Mouse (Mus musculus): ENCODE measurements around the gene Pnrc1.
A peak's percentile ranks its signal among the peaks of the same experiment; 100 is the strongest.

Pnrc1 gene

GRCm38 (mm10) chr4:33270386-33271314 lies 19.3 kb downstream of the Pnrc1 start:
- DNase-seq (ENCODE audit: low read depth, low spot score) = no peak

GRCm38 (mm10) chr4:33264979-33265726 lies 24.8 kb downstream of the Pnrc1 start:
- DNase-seq (ENCODE audit: low read depth, low spot score) = no peak

DNA sequence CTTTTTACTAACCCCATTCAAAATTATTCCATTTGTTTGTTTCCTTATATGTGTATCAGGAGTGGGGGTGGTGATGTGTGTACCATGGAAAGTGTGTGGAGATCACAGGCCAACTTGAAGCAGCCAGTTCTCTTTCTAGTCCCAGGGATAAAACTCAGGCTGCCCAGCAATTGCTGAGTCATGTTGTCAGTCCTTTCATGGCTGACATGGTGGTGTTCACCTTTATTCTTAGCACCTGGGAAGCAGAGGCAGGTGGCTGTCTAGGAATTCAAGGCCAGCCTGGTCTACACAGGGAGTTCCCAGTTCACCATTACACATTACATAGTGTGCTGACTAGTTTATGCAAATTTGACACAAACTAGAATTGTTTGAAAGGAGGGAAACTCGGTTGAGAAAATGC lies 27.1 kb downstream of the Pnrc1 start:
- no peak for DNase-seq (ENCODE audit: low read depth, low spot score)

- DNase-seq (ENCODE audit: low read depth, low spot score) = no peak
Observed at GRCm38 (mm10) chr4:33261311-33261753, 28.6 kb downstream of the Pnrc1 start.

DNA sequence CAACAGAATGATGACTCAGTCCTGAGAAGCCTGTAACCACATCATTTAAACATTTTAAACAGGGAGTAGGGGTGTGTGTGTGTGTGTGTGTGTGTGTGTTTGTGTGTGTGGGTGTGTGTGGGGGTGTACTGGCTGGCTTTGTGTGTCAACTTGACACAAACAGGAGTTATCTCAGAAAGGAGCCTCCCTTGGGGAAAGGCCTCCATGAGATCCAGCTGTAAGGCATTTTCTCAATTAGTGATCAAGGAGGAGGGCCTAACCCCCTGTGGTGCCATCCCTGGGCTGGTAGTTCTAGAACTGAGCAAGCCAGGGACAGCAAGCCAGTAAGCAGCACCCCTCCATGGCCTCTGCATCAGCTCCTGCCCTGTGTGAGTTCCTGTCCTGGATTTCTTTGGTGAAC lies 29.7 kb downstream of the Pnrc1 start:
- no peak for DNase-seq (ENCODE audit: low read depth, low spot score)

GRCm38 (mm10) chr4:33257263-33257964 lies 32.5 kb downstream of the Pnrc1 start:
- DNase-seq (ENCODE audit: low read depth, low spot score) = no peak

- DNase-seq (ENCODE audit: low read depth, low spot score) = no peak
Observed at GRCm38 (mm10) chr4:33254706-33255105, 35.3 kb downstream of the Pnrc1 start.

DNA sequence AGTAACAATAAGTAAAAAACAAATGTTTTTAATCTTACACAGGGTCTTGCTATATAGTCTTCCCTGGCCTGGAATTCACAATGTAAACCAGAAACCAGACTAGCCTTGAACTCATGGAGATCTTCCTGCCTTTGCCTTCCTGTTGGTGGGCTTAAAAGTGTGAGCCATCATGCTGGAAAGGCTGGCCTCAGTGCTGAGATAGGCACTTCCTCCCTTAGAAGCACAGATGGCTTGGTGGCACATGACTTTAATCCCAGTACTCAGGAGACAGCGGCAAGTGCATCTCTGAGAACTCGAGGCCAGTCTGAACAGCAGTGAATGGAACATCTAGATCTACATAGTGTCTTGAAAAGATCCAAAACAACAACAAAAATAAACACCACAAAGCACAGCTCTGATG lies 39.1 kb downstream of the Pnrc1 start:
- no peak for DNase-seq (ENCODE audit: low read depth, low spot score)

DNA sequence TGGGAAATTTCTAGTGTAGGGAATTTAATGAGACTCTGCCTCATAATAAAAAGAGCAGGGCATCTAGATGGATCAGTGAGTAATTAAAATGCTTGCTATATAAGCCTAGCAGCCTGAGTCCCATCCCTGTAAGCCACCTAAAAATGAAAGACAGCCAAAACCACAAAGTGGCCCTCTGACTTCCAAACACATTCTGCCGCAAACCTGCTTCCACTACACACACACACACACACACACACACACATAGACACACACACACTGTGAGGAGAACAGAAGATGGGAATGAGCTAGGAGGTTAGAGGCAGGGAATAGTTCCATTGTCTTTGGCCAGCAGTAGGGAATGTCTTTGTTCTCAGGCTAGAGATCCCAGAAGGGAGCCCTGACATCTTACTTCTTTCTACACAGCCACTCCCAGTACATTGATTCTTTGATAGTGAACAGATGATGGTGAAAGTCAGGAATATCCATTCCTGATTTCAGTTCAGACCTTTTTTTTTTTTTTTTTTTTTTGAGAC lies 40.2 kb downstream of the Pnrc1 start:
- DNase-seq (ENCODE audit: low read depth, low spot score) = no peak

GRCm38 (mm10) chr4:33248915-33249314 lies 41.0 kb downstream of the Pnrc1 start:
- no peak for DNase-seq (ENCODE audit: low read depth, low spot score)

DNA sequence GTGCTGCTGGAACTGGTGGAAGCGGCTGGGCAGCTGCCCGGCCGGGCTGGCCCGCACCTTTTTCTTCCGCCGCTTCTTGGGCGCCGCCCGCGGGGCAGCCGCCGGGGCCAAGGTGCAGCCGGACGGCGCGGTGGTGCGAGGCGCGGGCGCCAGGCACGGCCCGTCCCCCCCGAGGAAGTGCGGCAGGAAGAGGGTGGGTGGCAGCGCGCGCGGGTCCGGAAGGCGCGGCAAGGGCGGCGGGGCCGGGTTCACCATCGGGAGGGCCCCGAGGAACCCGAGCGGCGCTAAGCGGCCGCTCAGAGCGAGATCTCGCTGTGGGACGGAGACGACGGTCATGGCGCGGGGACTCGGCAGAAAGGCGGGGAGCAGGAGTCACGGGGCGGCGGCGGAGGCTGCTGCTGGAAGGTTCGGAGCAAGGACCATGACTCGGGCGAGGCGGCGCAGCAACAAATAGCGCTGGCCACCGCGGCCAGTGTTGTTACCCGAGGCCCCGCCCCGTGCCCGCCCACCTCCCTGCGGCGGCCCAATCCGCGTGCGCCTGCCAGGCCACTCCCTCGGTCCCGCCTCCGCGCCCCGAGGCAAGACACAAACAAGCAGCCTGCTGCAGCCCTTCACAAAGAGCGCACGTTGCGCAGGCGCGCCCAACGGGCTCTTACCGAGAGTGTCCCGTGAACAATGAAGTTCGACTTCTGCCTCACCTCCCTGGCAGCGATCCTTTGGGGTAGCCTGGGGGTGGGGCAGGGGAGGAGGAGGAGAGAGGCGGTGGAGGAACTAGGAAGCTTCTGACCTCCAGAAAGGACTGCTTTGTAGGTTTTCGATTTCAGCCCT lies 41.7 kb downstream of the Pnrc1 start:
- DNase-seq (ENCODE audit: low read depth, low spot score) = peak; percentile 99

DNA sequence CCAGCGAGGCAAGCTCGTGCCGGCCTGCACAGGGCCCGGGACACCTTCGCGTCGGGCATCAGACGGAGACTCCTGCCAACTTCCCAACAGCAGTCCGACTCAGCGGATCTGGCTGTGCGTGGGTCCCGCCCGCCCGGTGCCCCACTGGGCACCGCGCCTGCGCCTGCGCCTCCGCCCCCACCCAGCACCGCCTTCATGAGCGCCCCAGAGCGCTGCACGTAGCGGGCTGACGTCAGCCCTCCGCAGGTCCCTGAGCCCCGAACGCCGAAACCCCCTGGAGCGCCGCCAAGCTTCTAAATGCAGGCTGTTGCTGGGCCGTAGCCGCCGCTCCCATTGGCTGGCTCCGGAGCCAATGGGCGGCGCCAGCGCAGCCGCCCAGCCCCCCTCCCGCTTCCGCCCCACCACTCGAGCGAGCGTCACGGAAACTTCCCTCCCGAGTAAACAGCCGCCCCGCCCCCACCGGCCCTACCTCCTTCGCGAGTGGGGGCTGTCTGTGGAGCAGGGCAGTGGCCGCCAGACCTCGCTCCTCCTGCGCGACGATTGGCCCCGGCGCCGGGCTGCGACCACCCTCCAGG lies 42.4 kb downstream of the Pnrc1 start:
- peak; percentile 99 for DNase-seq (ENCODE audit: low read depth, low spot score)

- no peak for DNase-seq (ENCODE audit: low read depth, low spot score)
Observed at GRCm38 (mm10) chr4:33245853-33246395, 44.0 kb downstream of the Pnrc1 start.

GRCm38 (mm10) chr4:33243921-33244320 lies 46.0 kb downstream of the Pnrc1 start:
- DNase-seq (ENCODE audit: low read depth, low spot score) = no peak

DNA sequence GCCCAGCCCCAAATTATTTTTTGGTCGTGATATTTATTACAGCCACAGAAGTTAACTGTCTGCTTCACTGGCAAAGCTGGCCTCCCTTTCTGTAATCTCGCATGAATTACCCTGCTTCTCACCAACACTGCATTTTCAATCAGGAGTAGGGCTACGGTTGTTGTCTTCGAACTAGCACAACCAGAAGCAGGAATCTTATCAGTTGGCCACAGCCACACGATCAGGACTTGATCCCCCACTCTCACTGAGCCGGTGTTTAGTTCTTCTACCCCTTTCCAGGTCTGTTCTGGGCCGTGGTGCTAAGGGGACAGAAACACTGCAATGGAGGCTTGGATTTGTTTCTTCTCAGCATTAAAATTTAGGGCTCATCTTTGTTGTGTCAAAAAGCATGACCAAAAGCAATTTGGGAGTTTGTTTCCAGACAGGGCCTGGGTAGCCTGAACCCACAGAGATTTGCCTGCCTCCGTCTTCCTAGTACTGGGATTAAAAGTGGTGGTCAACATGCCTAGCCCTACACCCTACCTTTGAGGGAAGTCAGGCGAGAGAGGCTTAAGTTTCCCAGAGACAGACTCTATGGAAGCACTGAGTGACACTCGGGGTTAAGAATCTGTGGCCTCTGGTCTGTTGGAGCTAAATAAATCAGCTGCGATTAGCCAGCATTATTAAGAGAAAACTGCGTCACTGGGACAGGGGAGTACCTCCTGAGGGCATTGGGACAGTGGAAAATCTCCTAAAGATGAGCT lies 46.8 kb downstream of the Pnrc1 start:
- no peak for DNase-seq (ENCODE audit: low read depth, low spot score)

DNA sequence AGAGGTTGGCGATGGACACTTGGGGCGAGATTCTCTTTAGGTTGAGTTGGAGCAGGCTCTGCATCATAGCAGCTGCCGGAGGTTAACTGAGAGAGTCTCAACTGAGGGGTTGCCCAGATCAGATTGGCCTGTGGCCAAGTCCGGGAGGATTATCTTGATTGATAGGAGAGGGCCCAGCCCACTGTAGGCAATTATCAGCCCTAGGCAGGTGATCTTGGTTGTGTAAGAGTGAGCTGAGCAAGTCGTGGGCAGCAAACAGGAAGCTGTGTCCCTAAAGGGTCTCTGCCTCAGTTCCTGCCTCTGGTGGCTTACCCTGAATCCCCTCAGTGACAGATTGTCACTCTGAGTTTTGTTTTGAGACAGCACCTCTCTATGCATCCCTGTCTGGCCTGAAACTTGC lies 47.4 kb downstream of the Pnrc1 start:
- DNase-seq (ENCODE audit: low read depth, low spot score) = no peak

DNA sequence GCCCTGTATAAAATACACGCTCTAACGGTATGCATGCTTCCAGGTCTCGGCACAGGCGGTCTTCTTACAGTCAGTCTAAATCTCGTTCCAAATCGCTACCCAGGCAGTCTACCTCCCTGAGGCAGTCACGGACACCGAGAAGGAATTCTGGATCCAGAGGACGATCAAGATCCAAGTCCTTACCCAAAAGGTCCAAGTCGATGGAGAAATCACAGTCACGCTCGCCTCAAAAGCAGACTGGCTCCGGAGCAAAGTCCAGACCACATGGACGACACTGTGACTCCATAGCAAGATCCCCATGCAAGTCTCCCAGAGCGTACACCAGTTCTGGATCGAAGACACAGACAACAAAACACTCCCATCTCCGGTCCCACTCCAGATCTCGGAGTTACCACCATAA lies 59.1 kb downstream of the Pnrc1 start:
- DNase-seq (ENCODE audit: low read depth, low spot score) = no peak

DNA sequence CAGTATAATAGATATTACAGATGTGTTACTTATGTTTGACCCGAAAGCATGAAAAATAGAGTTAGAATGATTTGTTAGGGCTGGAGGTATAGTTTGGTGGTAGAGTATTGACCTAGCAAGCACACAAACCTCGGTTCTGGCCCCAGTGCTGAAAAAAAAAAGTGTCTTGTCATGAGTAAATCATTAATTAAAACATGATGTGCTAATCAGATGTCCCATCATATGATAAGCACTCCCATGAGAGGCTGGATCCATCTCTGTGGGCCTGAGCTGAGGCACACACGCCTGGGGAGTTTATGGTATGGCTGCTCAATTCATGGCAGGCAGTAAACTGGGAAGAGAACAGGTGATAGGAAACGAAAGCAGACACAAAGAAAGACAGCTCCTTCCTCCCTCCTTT lies 60.3 kb downstream of the Pnrc1 start:
- no peak for DNase-seq (ENCODE audit: low read depth, low spot score)

GRCm38 (mm10) chr4:33227164-33227563 lies 62.8 kb downstream of the Pnrc1 start:
- DNase-seq (ENCODE audit: low read depth, low spot score) = no peak

Data from mesoderm, embryonic 11.5 days (tissue).